Mouse (Mus musculus): ENCODE measurements around the gene Etl4. TPM values are rescaled to one million over a fixed set of nuclear protein-coding genes. Genes with fewer than 3 reads are reported as not detected.

Gene Etl4
- polyA plus RNA-seq, 1 experiment from 2014 or later = 28.4 TPM

- Histone ChIP-seq H3K4me3 (no peak overlapping the region), H3K9ac (no peak overlapping the region), H3K27me3 (no peaks in the 10 kb centered on the region), H3K9me3 (no peaks in the 10 kb centered on the region), H3K36me3 (no peaks in the 10 kb centered on the region), H3K27ac (no peak overlapping the region), H3K4me1 (peaks cover 3% of the 10 kb centered on the region), H3K4me2 (replicated peaks) (no peak overlapping the region)
- no peak for ATAC-seq (ENCODE audit: insufficient number of reproducible peaks, insufficient read depth, low FRiP score, low TSS enrichment)
Observed at GRCm38 (mm10) chr2:20541261-20541660, 631.7 kb downstream of the Etl4 start.

- 92% methylated on average over 7 of the region's 7 CpGs for WGBS
- no peak overlapping the region for H3K9ac ChIP-seq
- ATAC-seq (ENCODE audit: insufficient number of reproducible peaks, insufficient read depth, low FRiP score, low TSS enrichment) = no peak
Observed at GRCm38 (mm10) chr2:20542286-20542685, 632.7 kb downstream of the Etl4 start.

GRCm38 (mm10) chr2:20545624-20546023, 636.0 kb downstream of the Etl4 start:
- Histone ChIP-seq H3K9ac (no peak overlapping the region), H3K4me2 (replicated peaks) (no peak overlapping the region), H3K27me3 (no peaks in the 10 kb centered on the region), H3K36me3 (no peaks in the 10 kb centered on the region), H3K4me3 (no peak overlapping the region), H3K9me3 (no peaks in the 10 kb centered on the region), H3K4me1 (peaks cover 24% of the 10 kb centered on the region), H3K27ac (no peak overlapping the region)
- ATAC-seq (ENCODE audit: insufficient number of reproducible peaks, insufficient read depth, low FRiP score, low TSS enrichment) = no peak
- WGBS = 67% methylated on average over 2 of the region's 2 CpGs

More at GRCm38 (mm10) chr2:20542286-20542685, 632.7 kb downstream of the Etl4 start:
- no peaks in the 10 kb centered on the region for H3K9me3 ChIP-seq
- no peak overlapping the region for H3K4me2 ChIP-seq (replicated peaks)
- H3K4me3 ChIP-seq = no peak overlapping the region
- peaks cover 13% of the 10 kb centered on the region for H3K4me1 ChIP-seq
- H3K36me3 ChIP-seq = no peaks in the 10 kb centered on the region
- no peaks in the 10 kb centered on the region for H3K27me3 ChIP-seq
- no peak overlapping the region for H3K27ac ChIP-seq

GRCm38 (mm10) chr2:20546496-20547348, 637.1 kb downstream of the Etl4 start:
- Histone ChIP-seq H3K4me1 (peaks cover 24% of the 10 kb centered on the region), H3K4me3 (peak overlapping the region; percentile 20; the same call in 1 of the 2 replicates), H3K9me3 (no peaks in the 10 kb centered on the region), H3K4me2 (replicated peaks) (peak overlapping the region; percentile 42), H3K36me3 (no peaks in the 10 kb centered on the region), H3K27me3 (no peaks in the 10 kb centered on the region), H3K9ac (no peak overlapping the region), H3K27ac (peak overlapping the region; percentile 42; the same call in 1 of the 2 replicates)
- ATAC-seq (ENCODE audit: insufficient number of reproducible peaks, insufficient read depth, low FRiP score, low TSS enrichment) = no peak; the same call in 1 of the 2 replicates
- 11% methylated on average over 11 of the region's 11 CpGs for WGBS

GRCm38 (mm10) chr2:20547349-20547677, 637.7 kb downstream of the Etl4 start:
- no peak overlapping the region for H3K9ac ChIP-seq
- peaks cover 24% of the 10 kb centered on the region for H3K4me1 ChIP-seq
- peak overlapping the region; percentile 42; the same call in 1 of the 2 replicates for H3K27ac ChIP-seq
- 6% methylated on average over 5 of the region's 5 CpGs for WGBS
- H3K36me3 ChIP-seq = no peaks in the 10 kb centered on the region
- no peaks in the 10 kb centered on the region for H3K27me3 ChIP-seq
- H3K4me3 ChIP-seq = peak overlapping the region; percentile 20
- peak overlapping the region; percentile 42 for H3K4me2 ChIP-seq (replicated peaks)
- H3K9me3 ChIP-seq = no peaks in the 10 kb centered on the region
- peak; percentile 78; the same call in 1 of the 2 replicates for ATAC-seq (ENCODE audit: insufficient number of reproducible peaks, insufficient read depth, low FRiP score, low TSS enrichment)

GRCm38 (mm10) chr2:20547686-20548624, 638.4 kb downstream of the Etl4 start:
- no peak for ATAC-seq (ENCODE audit: insufficient number of reproducible peaks, insufficient read depth, low FRiP score, low TSS enrichment)
- H3K27ac ChIP-seq = no peak overlapping the region
- peak overlapping the region; percentile 20 for H3K4me3 ChIP-seq
- peaks cover 24% of the 10 kb centered on the region for H3K4me1 ChIP-seq
- H3K36me3 ChIP-seq = no peaks in the 10 kb centered on the region
- H3K9me3 ChIP-seq = no peaks in the 10 kb centered on the region
- WGBS = 21% methylated on average over 18 of the region's 18 CpGs
- H3K9ac ChIP-seq = no peak overlapping the region
- no peaks in the 10 kb centered on the region for H3K27me3 ChIP-seq
- peak overlapping the region; percentile 42 for H3K4me2 ChIP-seq (replicated peaks)

GRCm38 (mm10) chr2:20549065-20549464, 639.5 kb downstream of the Etl4 start:
- Histone ChIP-seq H3K4me1 (peaks cover 24% of the 10 kb centered on the region), H3K4me2 (replicated peaks) (no peak overlapping the region; the same call in 1 of the 2 replicates), H3K9ac (no peak overlapping the region), H3K36me3 (no peaks in the 10 kb centered on the region), H3K4me3 (no peak overlapping the region), H3K27me3 (no peaks in the 10 kb centered on the region), H3K9me3 (no peaks in the 10 kb centered on the region), H3K27ac (no peak overlapping the region)
- ATAC-seq (ENCODE audit: insufficient number of reproducible peaks, insufficient read depth, low FRiP score, low TSS enrichment) = no peak
- 48% methylated on average over 5 of the region's 5 CpGs for WGBS

GRCm38 (mm10) chr2:20549996-20550395, 640.4 kb downstream of the Etl4 start:
- WGBS = 48% methylated on average over 1 of the region's 1 CpGs
- Histone ChIP-seq H3K4me2 (replicated peaks) (no peak overlapping the region), H3K27ac (no peak overlapping the region), H3K36me3 (no peaks in the 10 kb centered on the region), H3K9me3 (no peaks in the 10 kb centered on the region), H3K9ac (no peak overlapping the region), H3K27me3 (no peaks in the 10 kb centered on the region), H3K4me3 (no peak overlapping the region), H3K4me1 (peaks cover 24% of the 10 kb centered on the region)
- no peak for ATAC-seq (ENCODE audit: insufficient number of reproducible peaks, insufficient read depth, low FRiP score, low TSS enrichment)

GRCm38 (mm10) chr2:20555706-20556105, 646.1 kb downstream of the Etl4 start:
- no peak for ATAC-seq (ENCODE audit: insufficient number of reproducible peaks, insufficient read depth, low FRiP score, low TSS enrichment)
- no peaks in the 10 kb centered on the region for H3K36me3 ChIP-seq
- WGBS = 51% methylated on average over 3 of the region's 3 CpGs

GRCm38 (mm10) chr2:20559083-20559482, 649.5 kb downstream of the Etl4 start:
- no peak for ATAC-seq (ENCODE audit: insufficient number of reproducible peaks, insufficient read depth, low FRiP score, low TSS enrichment)
- 86% methylated on average over 5 of the region's 5 CpGs for WGBS

More at GRCm38 (mm10) chr2:20555706-20556105, 646.1 kb downstream of the Etl4 start:
- H3K9ac ChIP-seq = no peak overlapping the region
- H3K4me2 ChIP-seq (replicated peaks) = no peak overlapping the region
- H3K4me1 ChIP-seq = peaks cover 5% of the 10 kb centered on the region
- no peaks in the 10 kb centered on the region for H3K27me3 ChIP-seq
- no peaks in the 10 kb centered on the region for H3K9me3 ChIP-seq
- no peak overlapping the region for H3K4me3 ChIP-seq
- H3K27ac ChIP-seq = no peak overlapping the region

GRCm38 (mm10) chr2:20559723-20560122, 650.1 kb downstream of the Etl4 start:
- no peaks in the 10 kb centered on the region for H3K9me3 ChIP-seq
- H3K27me3 ChIP-seq = no peaks in the 10 kb centered on the region
- no peak for ATAC-seq (ENCODE audit: insufficient number of reproducible peaks, insufficient read depth, low FRiP score, low TSS enrichment)
- H3K36me3 ChIP-seq = no peaks in the 10 kb centered on the region
- no peak overlapping the region for H3K4me2 ChIP-seq (replicated peaks)
- H3K27ac ChIP-seq = peak overlapping the region; percentile 27; the same call in 1 of the 2 replicates
- WGBS = 56% methylated on average over 2 of the region's 2 CpGs
- H3K9ac ChIP-seq = no peak overlapping the region
- H3K4me3 ChIP-seq = no peak overlapping the region
- H3K4me1 ChIP-seq = peaks cover 13% of the 10 kb centered on the region

More at GRCm38 (mm10) chr2:20559083-20559482, 649.5 kb downstream of the Etl4 start:
- Histone ChIP-seq H3K4me3 (no peak overlapping the region), H3K27me3 (no peaks in the 10 kb centered on the region), H3K4me1 (peaks cover 13% of the 10 kb centered on the region), H3K36me3 (no peaks in the 10 kb centered on the region), H3K27ac (peak overlapping the region; percentile 27; the same call in 1 of the 2 replicates), H3K4me2 (replicated peaks) (no peak overlapping the region), H3K9ac (no peak overlapping the region), H3K9me3 (no peaks in the 10 kb centered on the region)

Data from embryonic facial prominence, embryonic 12.5 days (tissue).